Mouse (Mus musculus) lung, postnatal 0 days (tissue): ENCODE data around the gene Grik3. TPM values are rescaled to one million over a fixed set of nuclear protein-coding genes. Genes with fewer than 3 reads are reported as not detected.

Source experiments
- ATAC-seq: fragments of 200-750 bp; cut with Nextera tagmentation; 2 replicates; pipeline ENCODE4 v1.8.0; 2017; ENCODE audit warnings: moderate library complexity
- DNase-seq: peaks from one replicate; pipeline ENCODE4 v3.0.0-alpha.2; 2016; ENCODE audit warnings: low spot score
- H3K27ac ChIP-seq: fragments of 300-500 bp; sonication (generic); 2 replicates; pipeline ENCODE4 v1.5.1; 2014; ENCODE audit warnings: antibody characterized with exemption, mild to moderate bottlenecking, low read length, mixed read lengths
- H3K27me3 ChIP-seq: fragments of 300-500 bp; sonication (generic); replicated peaks from 2 replicates; pipeline ENCODE4 v1.6.1; 2014; ENCODE audit warnings: low read length, mixed read lengths; ENCODE audit not compliant: insufficient read depth
- H3K36me3 ChIP-seq: fragments of 300-500 bp; sonication (generic); 2 replicates; pipeline ENCODE4 v1.6.1; 2014; ENCODE audit warnings: low read length, mixed read lengths; ENCODE audit not compliant: insufficient read depth
- H3K4me1 ChIP-seq: fragments of 300-500 bp; sonication (generic); 2 replicates; pipeline ENCODE4 v1.6.1; 2014; ENCODE audit warnings: antibody characterized with exemption, low read depth, low read length, mixed read lengths; ENCODE audit not compliant: insufficient read depth
- H3K4me2 ChIP-seq: fragments of 300-500 bp; sonication (generic); replicated peaks from 2 replicates; pipeline ENCODE4 v1.6.1; 2014; ENCODE audit warnings: low read depth, mild to moderate bottlenecking, low read length, moderate library complexity, mixed read lengths
- H3K4me3 ChIP-seq: fragments of 300-500 bp; sonication (generic); 2 replicates; pipeline ENCODE4 v1.5.1; 2014; ENCODE audit warnings: low read depth, low read length
- H3K9ac ChIP-seq: fragments of 300-500 bp; sonication (generic); replicated peaks from 2 replicates; pipeline ENCODE4 v1.6.1; 2014; ENCODE audit warnings: low read depth, mild to moderate bottlenecking
- H3K9me3 ChIP-seq: fragments of 300-500 bp; sonication (generic); 2 replicates; pipeline ENCODE4 v1.6.1; 2016; ENCODE audit warnings: low read length, mixed read lengths
- CTCF ChIP-seq: IDR thresholded peaks from 2 replicates; pipeline ENCODE4 v1.5.1; 2016; ENCODE audit warnings: antibody characterized with exemption, mild to moderate bottlenecking
- EP300 ChIP-seq: IDR thresholded peaks from 2 replicates; pipeline ENCODE4 v1.6.1; 2016; ENCODE audit warnings: antibody characterized with exemption, mild to moderate bottlenecking, control low read depth
- WGBS: fragments of 180-500 bp; shearing (Covaris S2); extraction: QIAGEN DNeasy Blood & Tissue Kit; methylation state at CpG from one replicate; pipeline ENCODE4 v1.1.7; 2014; 5-methylcytosine and 5-hydroxymethylcytosine counted together
- polyA plus RNA-seq: library from polyadenylated mRNA; unstranded; fragments of >200 nt; fragmentation: Nextera tagmentation; extraction: Ambion mirVana; gene quantifications from 2 replicates; pipeline ENCODE4 v1.2.1, GENCODE M21; 2015

Grik3 gene
- polyA plus RNA-seq, 1 experiment from 2014 or later = not detected

DNA sequence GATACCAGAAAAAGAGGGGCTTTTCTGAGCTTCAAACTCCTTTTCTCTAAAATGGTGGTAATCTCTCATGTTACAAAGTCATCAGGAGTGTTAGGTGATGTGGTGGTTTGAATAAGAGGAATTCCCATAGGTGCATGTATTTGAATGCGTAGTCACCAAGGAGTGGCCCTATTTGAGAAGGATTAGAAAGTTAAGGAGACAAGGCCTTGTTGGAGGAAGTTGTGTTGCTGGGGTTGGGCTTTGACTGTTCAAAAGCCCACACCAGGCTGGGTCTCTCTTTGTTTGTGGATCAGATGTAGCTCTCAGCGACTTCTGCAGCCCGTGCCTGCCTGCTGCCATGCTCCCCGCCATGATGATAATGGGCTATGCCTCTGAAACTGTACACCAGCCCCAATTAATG, 34.8 kb downstream of the Grik3 start:
- 84% methylated on average over 4 of the region's 4 CpGs for WGBS
- Histone ChIP-seq H3K27me3 (no peaks in the 10 kb centered on the region), H3K4me3 (no peak overlapping the region), H3K36me3 (no peaks in the 10 kb centered on the region), H3K4me2 (no peak overlapping the region), H3K9me3 (no peaks in the 10 kb centered on the region), H3K9ac (no peak overlapping the region), H3K27ac (no peak overlapping the region), H3K4me1 (no peaks in the 10 kb centered on the region)
- TF ChIP-seq CTCF = no peak
- TF ChIP-seq EP300 = no peak
- DNase-seq (no peak), ATAC-seq (no peak)

DNA sequence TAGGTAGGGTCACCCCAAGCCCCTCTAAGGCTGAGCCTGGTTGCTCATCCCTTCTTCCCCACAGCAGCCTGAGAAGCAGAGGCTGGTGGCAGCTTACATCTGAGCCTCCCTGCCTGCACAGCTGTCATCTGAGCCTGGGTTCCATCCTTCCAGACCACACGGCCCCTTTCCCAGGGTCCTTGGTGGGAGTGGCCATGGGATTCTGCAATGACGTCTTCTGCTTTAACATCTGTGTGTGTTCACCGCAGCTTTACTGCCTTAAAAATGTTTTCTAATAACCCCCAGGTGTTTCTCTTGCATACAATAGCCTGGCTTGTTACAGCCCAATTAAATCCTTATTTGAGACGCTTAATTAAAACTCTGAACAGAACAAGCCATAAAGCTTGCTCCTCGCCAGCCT, 35.9 kb downstream of the Grik3 start:
- DNase-seq = no peak
- Histone ChIP-seq H3K9ac (no peak overlapping the region), H3K27ac (no peak overlapping the region), H3K9me3 (no peaks in the 10 kb centered on the region), H3K4me1 (no peaks in the 10 kb centered on the region), H3K4me3 (no peak overlapping the region), H3K4me2 (no peak overlapping the region), H3K36me3 (no peaks in the 10 kb centered on the region), H3K27me3 (no peaks in the 10 kb centered on the region)
- 71% methylated on average over 5 of the region's 5 CpGs for WGBS
- TF ChIP-seq EP300 = no peak
- TF ChIP-seq CTCF = no peak
- ATAC-seq = no peak

DNA sequence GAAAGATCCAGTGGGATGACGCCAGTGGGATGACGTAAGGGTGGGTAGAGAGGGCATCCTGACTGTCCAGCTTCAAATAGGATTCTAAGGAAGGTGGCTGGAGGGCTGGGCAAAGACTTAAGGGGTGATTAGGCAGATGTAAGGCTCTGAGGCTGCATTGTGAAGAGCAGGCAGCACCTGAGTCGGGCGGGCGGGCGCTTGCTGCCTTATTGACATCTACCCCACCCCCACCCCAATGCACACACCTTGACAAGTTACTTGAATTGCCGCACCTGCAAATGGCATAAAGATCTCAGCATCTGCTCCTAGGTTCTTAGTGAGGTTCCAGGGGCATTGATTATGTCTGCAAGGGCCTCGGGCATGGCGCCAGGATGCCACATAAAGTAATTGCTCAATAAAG, 43.5 kb downstream of the Grik3 start:
- H3K4me1 ChIP-seq = no peaks in the 10 kb centered on the region
- no peaks in the 10 kb centered on the region for H3K9me3 ChIP-seq
- no peak overlapping the region for H3K9ac ChIP-seq
- no peak overlapping the region for H3K27ac ChIP-seq
- H3K27me3 ChIP-seq = no peaks in the 10 kb centered on the region
- TF ChIP-seq CTCF = no peak
- TF ChIP-seq EP300 = no peak
- no peak overlapping the region for H3K4me3 ChIP-seq
- no peak for ATAC-seq
- no peaks in the 10 kb centered on the region for H3K36me3 ChIP-seq
- DNase-seq = no peak
- H3K4me2 ChIP-seq = no peak overlapping the region
- 29% methylated on average over 9 of the region's 9 CpGs for WGBS

DNA sequence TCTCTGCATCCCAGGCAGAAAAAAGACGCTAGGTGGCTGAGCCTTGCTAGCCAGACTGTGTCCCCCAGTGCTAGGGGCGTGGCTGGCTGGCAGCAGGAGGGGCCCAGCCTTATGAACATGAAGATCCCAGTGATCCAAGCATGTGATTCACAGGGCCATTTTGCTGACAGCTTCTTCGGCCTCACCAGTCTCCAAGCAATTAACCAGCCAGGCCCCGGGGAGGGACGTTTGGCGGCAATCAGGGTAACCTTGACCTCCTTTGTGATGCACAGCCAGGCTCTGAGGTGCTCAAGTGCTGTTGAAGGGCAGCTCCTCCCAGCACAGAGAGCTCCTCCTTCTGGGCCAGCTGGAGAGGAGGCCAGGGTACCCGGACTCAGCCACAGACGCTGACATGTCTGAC, 43.9 kb downstream of the Grik3 start:
- no peaks in the 10 kb centered on the region for H3K9me3 ChIP-seq

DNA sequence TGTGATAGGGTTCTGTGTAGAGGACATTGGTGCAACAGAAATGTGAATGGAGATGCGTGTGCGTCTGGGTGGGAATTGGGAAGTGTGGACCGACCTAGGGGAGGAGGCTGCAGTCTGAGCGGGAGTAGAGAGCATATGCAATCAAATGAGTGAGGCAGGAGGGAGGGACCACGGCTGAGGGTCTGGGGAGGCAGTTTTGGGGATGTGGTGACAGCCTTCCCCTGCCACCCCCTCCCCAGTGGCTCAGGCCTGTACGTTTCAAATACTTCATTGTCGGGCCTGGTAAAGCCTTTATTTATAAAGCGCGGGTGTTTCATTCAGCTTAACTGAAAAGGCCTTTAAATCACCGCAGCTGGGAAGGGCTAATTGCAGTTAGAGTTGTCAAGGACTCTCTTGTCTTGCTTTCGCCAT, 44.5 kb downstream of the Grik3 start:
- no peaks in the 10 kb centered on the region for H3K9me3 ChIP-seq
- TF ChIP-seq EP300 = no peak
- no peak for TF ChIP-seq CTCF
- H3K36me3 ChIP-seq = no peaks in the 10 kb centered on the region
- H3K27ac ChIP-seq = no peak overlapping the region
- H3K9ac ChIP-seq = no peak overlapping the region
- DNase-seq = no peak
- no peak overlapping the region for H3K4me2 ChIP-seq
- no peaks in the 10 kb centered on the region for H3K4me1 ChIP-seq
- H3K4me3 ChIP-seq = no peak overlapping the region
- no peak for ATAC-seq
- H3K27me3 ChIP-seq = no peaks in the 10 kb centered on the region
- 12% methylated on average over 11 of the region's 11 CpGs for WGBS

More for the DNA sequence above, 43.9 kb downstream of the Grik3 start:
- ATAC-seq (no peak), DNase-seq (no peak)
- Histone ChIP-seq H3K9ac (no peak overlapping the region), H3K36me3 (no peaks in the 10 kb centered on the region), H3K27me3 (no peaks in the 10 kb centered on the region), H3K4me3 (no peak overlapping the region), H3K4me1 (no peaks in the 10 kb centered on the region), H3K4me2 (no peak overlapping the region), H3K27ac (no peak overlapping the region)
- WGBS = 10% methylated on average over 8 of the region's 8 CpGs
- TF ChIP-seq EP300 (no peak), CTCF (no peak)

DNA sequence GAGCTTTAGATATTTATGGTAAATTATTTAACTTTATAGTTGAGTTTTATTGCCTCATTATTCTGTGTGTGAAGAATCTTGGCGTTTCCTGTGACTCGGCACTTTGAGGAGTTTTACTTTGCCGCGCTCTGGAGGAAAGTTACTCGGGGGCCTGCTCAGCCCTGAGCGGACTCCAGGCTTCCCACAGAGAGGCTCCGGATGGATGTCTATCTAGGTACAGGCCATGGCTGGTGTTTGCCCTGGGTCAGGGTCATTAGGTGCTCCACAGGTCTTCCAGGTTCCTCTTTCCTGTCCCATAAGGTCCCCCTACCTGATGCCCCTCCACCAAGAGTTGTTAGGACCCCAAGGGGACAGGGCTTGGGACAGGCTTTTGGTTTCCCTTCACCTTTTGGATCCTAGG, 45.0 kb downstream of the Grik3 start:
- Histone ChIP-seq H3K27ac (no peak overlapping the region), H3K4me2 (no peak overlapping the region), H3K9me3 (no peaks in the 10 kb centered on the region), H3K9ac (no peak overlapping the region), H3K4me3 (no peak overlapping the region), H3K27me3 (no peaks in the 10 kb centered on the region), H3K36me3 (no peaks in the 10 kb centered on the region), H3K4me1 (no peaks in the 10 kb centered on the region)
- WGBS = 18% methylated on average over 7 of the region's 7 CpGs
- ATAC-seq = no peak
- TF ChIP-seq CTCF (no peak), EP300 (no peak)
- no peak for DNase-seq

DNA sequence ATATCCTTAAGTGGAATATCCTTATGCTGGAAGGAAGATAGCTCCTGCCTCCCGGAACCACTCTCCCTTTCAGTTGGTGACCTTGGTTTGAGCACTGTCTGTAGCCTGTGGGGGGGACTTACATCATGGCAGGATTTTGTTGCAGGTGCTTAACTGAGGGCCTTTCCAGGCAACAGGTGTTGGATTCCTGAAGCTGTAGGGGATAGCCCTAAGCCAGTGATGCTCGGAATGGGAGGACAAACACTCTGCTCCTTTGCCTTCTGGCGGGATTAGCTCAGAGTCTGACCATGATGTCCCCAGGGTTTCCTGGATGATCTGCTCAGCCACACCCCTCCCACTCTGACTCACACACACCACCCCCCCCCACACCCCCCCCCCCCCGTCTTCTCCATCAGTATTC, 45.5 kb downstream of the Grik3 start:
- Histone ChIP-seq H3K4me1 (no peaks in the 10 kb centered on the region), H3K4me2 (no peak overlapping the region), H3K9me3 (no peaks in the 10 kb centered on the region), H3K27ac (no peak overlapping the region), H3K36me3 (no peaks in the 10 kb centered on the region), H3K27me3 (no peaks in the 10 kb centered on the region), H3K4me3 (no peak overlapping the region), H3K9ac (no peak overlapping the region)
- no peak for ATAC-seq
- no peak for DNase-seq
- WGBS = 38% methylated on average over 3 of the region's 4 CpGs
- TF ChIP-seq EP300 (no peak), CTCF (no peak)
